Mouse (Mus musculus) CH12.LX (cell line): Measurements from ENCODE around the gene Plekhh3. TPM values are rescaled to one million over a fixed set of nuclear protein-coding genes. Genes with fewer than 3 reads are reported as not detected.

ENCODE experiments used
- DNase-seq: peaks from one replicate; pipeline ENCODE4 v3.0.0-alpha.2; 2013; ENCODE audit errors: extremely low read depth
- H3K27ac ChIP-seq: 2 replicates; pipeline ENCODE4 v1.5.1; 2012; ENCODE audit warnings: low read depth, mild to moderate bottlenecking, control low read depth, moderate library complexity; ENCODE audit not compliant: insufficient read depth
- H3K27me3 ChIP-seq: replicated peaks from 2 replicates; pipeline ENCODE3; 2012; ENCODE audit warnings: inconsistent platforms
- H3K36me3 ChIP-seq, 2 experiments: replicated peaks in 1 of 2; 2 replicates each; pipeline versions ENCODE3 to v1.6.1; 2012; ENCODE audit warnings: inconsistent platforms in 1 of 2, low read length in 1 of 2, mild to moderate bottlenecking in 1 of 2, mixed read lengths in 1 of 2, moderate library complexity in 1 of 2; ENCODE audit not compliant: control insufficient read depth in 1 of 2, insufficient read depth in 1 of 2
- H3K4me1 ChIP-seq, 2 experiments: 2 replicates each; pipeline ENCODE4 v1.6.1; 2012; ENCODE audit warnings: inconsistent platforms in 1 of 2, moderate library complexity in 1 of 2; ENCODE audit not compliant: insufficient read depth in 2 of 2, control insufficient read depth in 1 of 2
- H3K4me2 ChIP-seq: 2 replicates; pipeline ENCODE4 v1.6.1; 2012; ENCODE audit warnings: low read depth, mild to moderate bottlenecking, control low read depth; ENCODE audit not compliant: poor library complexity, insufficient read depth, severe bottlenecking
- H3K4me3 ChIP-seq, 3 experiments: fragments of 150-350 bp in 1 of 3; sonication (generic) in 1 of 3; replicated peaks in 1 of 3; 2 replicates each; pipeline versions ENCODE3 to v1.5.1; 2011 to 2012; ENCODE audit warnings: low read depth in 2 of 3, low read length in 2 of 3, mild to moderate bottlenecking in 2 of 3, moderate library complexity in 2 of 3, control low read depth in 1 of 3, improper control_type of control experiment in 1 of 3, inconsistent platforms in 1 of 3, mixed read lengths in 1 of 3; ENCODE audit not compliant: poor library complexity in 1 of 3
- H3K79me2 ChIP-seq: replicated peaks from 2 replicates; pipeline ENCODE4 v1.6.1; 2012; ENCODE audit warnings: mild to moderate bottlenecking, moderate library complexity; ENCODE audit not compliant: control insufficient read depth, poor library complexity, insufficient read depth, severe bottlenecking; ENCODE audit errors: extremely low read depth
- H3K9ac ChIP-seq: 2 replicates; pipeline ENCODE4 v1.6.1; 2012; ENCODE audit warnings: low read depth, mild to moderate bottlenecking, control low read depth, moderate library complexity; ENCODE audit not compliant: insufficient read depth
- H3K9me3 ChIP-seq: replicated peaks from 2 replicates; pipeline ENCODE3; 2012; ENCODE audit warnings: low read length, inconsistent platforms, mixed read lengths
- BHLHE40 ChIP-seq: IDR thresholded peaks from 2 replicates; pipeline ENCODE4 v1.6.1; 2011; ENCODE audit warnings: mild to moderate bottlenecking, low read depth, low read length, improper control_type of control experiment
- CHD1 ChIP-seq: IDR thresholded peaks from 2 replicates; pipeline ENCODE4 v1.6.1; 2012; ENCODE audit warnings: low read depth, low read length, improper control_type of control experiment, inconsistent platforms
- CHD2 ChIP-seq: IDR thresholded peaks from 2 replicates; pipeline ENCODE4 v1.6.1; 2011; ENCODE audit warnings: low read length, improper control_type of control experiment
- EP300 ChIP-seq: IDR thresholded peaks from 2 replicates; pipeline ENCODE4 v1.6.1; 2011; ENCODE audit warnings: low read length, improper control_type of control experiment
- ETS1 ChIP-seq: conservative IDR thresholded peaks from 2 replicates; pipeline ENCODE4 v1.6.1; 2012; ENCODE audit warnings: low read depth, mild to moderate bottlenecking, inconsistent platforms, low read length, improper control_type of control experiment, moderate library complexity
- GABPA ChIP-seq: IDR thresholded peaks from 2 replicates; pipeline ENCODE4 v1.6.1; 2012; ENCODE audit warnings: low read depth, low read length, improper control_type of control experiment, inconsistent platforms; ENCODE audit not compliant: insufficient replicate concordance
- IRF4 ChIP-seq: IDR thresholded peaks from 2 replicates; pipeline ENCODE4 v1.6.1; 2014; ENCODE audit warnings: low read depth, mild to moderate bottlenecking, inconsistent platforms, low read length, improper control_type of control experiment
- JUND ChIP-seq: conservative IDR thresholded peaks from 2 replicates; pipeline ENCODE4 v1.6.1; 2011; ENCODE audit warnings: low read depth, low read length, improper control_type of control experiment
- KAT2A ChIP-seq: IDR thresholded peaks from 2 replicates; pipeline ENCODE4 v1.6.1; 2012; ENCODE audit warnings: low read length, improper control_type of control experiment, inconsistent platforms; ENCODE audit not compliant: insufficient replicate concordance
- MAZ ChIP-seq: IDR thresholded peaks from 2 replicates; pipeline ENCODE4 v1.6.1; 2012; ENCODE audit warnings: low read depth, mild to moderate bottlenecking, inconsistent platforms, low read length, improper control_type of control experiment, moderate library complexity
- MEF2A ChIP-seq: IDR thresholded peaks from 2 replicates; pipeline ENCODE4 v1.6.1; 2014; ENCODE audit warnings: low read depth, mild to moderate bottlenecking, inconsistent platforms, low read length, improper control_type of control experiment, borderline replicate concordance
- MXI1 ChIP-seq: IDR thresholded peaks from 2 replicates; pipeline ENCODE4 v1.6.1; 2011; ENCODE audit warnings: mild to moderate bottlenecking, low read depth, low read length, improper control_type of control experiment
- NELFE ChIP-seq: IDR thresholded peaks from 2 replicates; pipeline ENCODE4 v1.6.1; 2011; ENCODE audit warnings: low read depth, low read length, improper control_type of control experiment
- POLR2A ChIP-seq: IDR thresholded peaks from 2 replicates; pipeline ENCODE4 v1.6.1; 2011; ENCODE audit warnings: low read depth, mild to moderate bottlenecking, improper control_type of control experiment, low read length
- POLR2AphosphoS2 ChIP-seq: IDR thresholded peaks from 2 replicates; pipeline ENCODE4 v1.6.1; 2011; ENCODE audit warnings: low read depth, low read length, improper control_type of control experiment
- RCOR1 ChIP-seq: conservative IDR thresholded peaks from 2 replicates; pipeline ENCODE4 v1.6.1; 2012; ENCODE audit warnings: low read depth, mild to moderate bottlenecking, inconsistent platforms, low read length, improper control_type of control experiment
- SMC3 ChIP-seq: IDR thresholded peaks from 2 replicates; pipeline ENCODE4 v1.6.1; 2011; ENCODE audit warnings: low read depth, low read length, improper control_type of control experiment
- TCF12 ChIP-seq: IDR thresholded peaks from 2 replicates; pipeline ENCODE4 v1.6.1; 2014; ENCODE audit warnings: low read depth, mild to moderate bottlenecking, inconsistent platforms, low read length, improper control_type of control experiment
- USF2 ChIP-seq: conservative IDR thresholded peaks from 2 replicates; pipeline ENCODE4 v1.6.1; 2011; ENCODE audit warnings: low read depth, low read length, improper control_type of control experiment
- ZC3H11A ChIP-seq: IDR thresholded peaks from 2 replicates; pipeline ENCODE4 v1.6.1; 2012; ENCODE audit warnings: low read depth, mild to moderate bottlenecking, inconsistent platforms, low read length, improper control_type of control experiment
- ZMIZ1 ChIP-seq: IDR thresholded peaks from 2 replicates; pipeline ENCODE4 v1.6.1; 2012; ENCODE audit warnings: low read depth, mild to moderate bottlenecking, inconsistent platforms, low read length, improper control_type of control experiment
- ZNF384 ChIP-seq: IDR thresholded peaks from 2 replicates; pipeline ENCODE4 v1.6.1; 2012; ENCODE audit warnings: low read depth, low read length, improper control_type of control experiment, inconsistent platforms
- dilution Hi-C: fragments of 300-500 bp; cut with MboI; formaldehyde crosslinking; loops from 2 replicates; pipeline ENCODE4 v1.14.3; 2020; ENCODE audit warnings: low sequenced_read_pairs; ENCODE audit not compliant: extremely low pct_unique_long_range_greater_than_20kb, extremely low pct_ligation_motif_present
- in situ Hi-C: fragments of 300-500 bp; cut with MboI; formaldehyde crosslinking; loops from 3 replicates; pipeline ENCODE4 v1.14.3; 2019; ENCODE audit warnings: low sequenced_read_pairs, low pct_ligation_motif_present, low pct_unique_long_range_greater_than_20kb, mixed read lengths
- polyA plus RNA-seq: library from polyadenylated mRNA; unstranded; fragments of >175 nt; gene quantifications from 2 replicates; pipeline ENCODE4 v1.2.1, GENCODE M21; 2012; ENCODE audit warnings: low read depth; ENCODE audit not compliant: insufficient read length
- total RNA-seq, 2 experiments: library from RNA; depleted of rRNA; stranded (reverse); fragments of 300-350 nt in 1 of 2; fragments of >200 nt in 1 of 2; gene quantifications; 2 replicates each; pipeline ENCODE4 v1.2.3; 2012 to 2014

Plekhh3 gene
- total and polyA plus RNA-seq, 3 experiments, result 2.9 to 20.3 (median 5.0) TPM

DNA sequence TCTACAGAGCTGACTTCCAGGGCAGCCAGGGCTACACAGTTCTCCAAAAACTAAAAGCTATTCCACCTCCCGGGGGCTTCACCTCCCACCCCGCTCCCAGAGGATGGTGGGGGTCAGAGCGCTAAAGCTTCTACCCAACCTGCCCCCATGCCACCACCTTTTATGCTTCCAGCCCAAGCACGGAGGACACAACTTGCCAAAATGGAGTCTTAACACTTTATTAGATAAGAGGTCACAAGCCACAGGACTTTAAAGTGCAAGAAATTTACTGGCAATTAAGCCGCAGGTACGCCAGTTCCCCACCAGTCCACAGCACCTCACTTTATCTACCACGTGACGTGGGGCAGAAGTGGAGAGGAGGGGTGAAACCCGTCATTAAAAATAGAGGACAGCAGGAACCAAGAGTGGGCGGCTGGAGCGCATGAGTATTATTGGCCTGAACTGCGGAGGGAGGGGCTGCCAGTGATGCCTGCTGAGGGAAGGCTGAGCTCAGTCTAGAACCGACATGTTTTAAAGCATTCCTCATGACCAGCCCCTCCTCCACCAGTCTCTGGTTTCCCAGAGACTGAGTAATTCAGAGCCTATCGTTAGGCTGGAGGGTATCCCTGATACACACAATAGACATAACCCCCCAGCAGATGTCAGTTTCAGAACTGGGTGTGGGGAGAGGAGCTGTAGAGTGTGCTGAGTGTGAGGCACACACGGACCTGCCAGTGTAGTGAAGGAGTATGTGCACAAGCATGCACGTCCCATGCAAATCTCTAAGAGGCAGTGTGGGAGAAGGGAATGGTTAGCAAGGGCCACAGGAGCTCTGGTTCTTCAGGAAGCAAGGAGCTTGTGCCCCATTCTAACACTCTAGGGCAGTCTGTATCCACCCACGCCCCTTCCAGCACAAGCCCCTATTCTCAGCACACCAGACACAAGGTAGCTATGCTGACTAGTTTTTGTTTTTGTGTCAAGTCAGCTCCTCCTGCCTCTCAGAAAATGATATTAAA lies 20.1 kb upstream of the Plekhh3 start:
- Histone ChIP-seq H3K4me2 (no peak overlapping the region), H3K9me3 (no peaks in the 10 kb centered on the region), H3K36me3 (peaks cover 49 to 97% of the 10 kb centered on the region in 2 experiments), H3K79me2 (no peaks in the 10 kb centered on the region), H3K9ac (no peak overlapping the region), H3K4me1 (peaks cover 22 to 43% of the 10 kb centered on the region in 2 experiments), H3K27ac (no peak overlapping the region), H3K4me3 (no peak overlapping the region), H3K27me3 (no peaks in the 10 kb centered on the region)
- dilution Hi-C loops, result no loop called here
- TF ChIP-seq TCF12 (peak; percentile 33; the same call in 1 of the 2 replicates), EP300 (peak; percentile 43; the same call in 1 of the 2 replicates), MXI1 (peak; percentile 23; the same call in 1 of the 2 replicates), JUND (0 out of 2 replicates have a peak, but pooled peaks have one; percentile 17), USF2 (no peak), KAT2A (no peak), NELFE (no peak), GABPA (no peak), ZNF384 (no peak), ZC3H11A (no peak), POLR2A (peak; percentile 42; the same call in 1 of the 2 replicates), RCOR1 (peak; percentile 38; the same call in 1 of the 2 replicates), POLR2AphosphoS2 (peak; percentile 93), MAZ (peak; percentile 51; the same call in 1 of the 2 replicates), BHLHE40 (peak; percentile 64), ETS1 (peak; percentile 27; the same call in 1 of the 2 replicates), ZMIZ1 (peak; percentile 57), IRF4 (peak; percentile 48), MEF2A (no peak), CHD2 (peak; percentile 70; the same call in 1 of the 2 replicates), CHD1 (no peak), SMC3 (peak; percentile 9; the same call in 1 of the 2 replicates)
- DNase-seq, result peak; percentile 35
- in situ Hi-C loops, result no loop called here
